Mouse (Mus musculus) spleen, adult 18-20 months (tissue): ENCODE results near the gene B3gnt5.
"Not testable (repeated sequence)": the region's sequence is repeated elsewhere in the genome, so short reads cannot be mapped to it uniquely, and the experiment has no call there.

Experiments
- DNase-seq, 2 experiments: peaks; one replicate each; pipeline ENCODE4 v3.0.0; 2022; ENCODE audit warnings: mixed read lengths in 2 of 2

Gene B3gnt5

GRCm38 (mm10) chr16:19760074-19760473, at the start of gene B3gnt5:
Gene B3gnt5 (plus strand): TSS chr16:19760208.
- peak; percentile 61 to 64 for DNase-seq

GRCm38 (mm10) chr16:19720959-19721358, 39.0 kb upstream of the B3gnt5 start:
- no peak for DNase-seq

- DNase-seq: not testable (repeated sequence)
Measured at GRCm38 (mm10) chr16:19724139-19724538, 35.9 kb upstream of the B3gnt5 start.

- DNase-seq: no peak
Measured at GRCm38 (mm10) chr16:19732896-19733295, 27.1 kb upstream of the B3gnt5 start.

GRCm38 (mm10) chr16:19760505-19761496, 793 bp downstream of the B3gnt5 start:
- peak; percentile 34 to 52 for DNase-seq

- DNase-seq: peak; percentile 57 to 58
Measured at GRCm38 (mm10) chr16:19761691-19762090, 1.7 kb downstream of the B3gnt5 start.

- DNase-seq: no peak
Measured at GRCm38 (mm10) chr16:19766107-19766506, 6.1 kb downstream of the B3gnt5 start.

GRCm38 (mm10) chr16:19768046-19768445, 8.0 kb downstream of the B3gnt5 start:
- DNase-seq: no peak

- no peak for DNase-seq
Measured at GRCm38 (mm10) chr16:19772013-19772412, 12.0 kb downstream of the B3gnt5 start.

GRCm38 (mm10) chr16:19786386-19787090, 26.5 kb downstream of the B3gnt5 start:
- DNase-seq: no peak

- DNase-seq: no peak
Measured at GRCm38 (mm10) chr16:19789914-19790313, 29.9 kb downstream of the B3gnt5 start.

- DNase-seq: no peak
Measured at GRCm38 (mm10) chr16:19818801-19819200, 58.8 kb downstream of the B3gnt5 start.
